Mouse (Mus musculus) lung, embryonic 16.5 days (tissue): Measurements from ENCODE around the gene Tbc1d4. TPM values are rescaled to one million over a fixed set of nuclear protein-coding genes. Genes with fewer than 3 reads are reported as not detected.
"Not testable (repeated sequence)": the region's sequence is repeated elsewhere in the genome, so short reads cannot be mapped to it uniquely, and the experiment has no call there.

Experiments used
- ATAC-seq: fragments of 200-750 bp; cut with Nextera tagmentation; 2 replicates; pipeline ENCODE4 v1.8.0; 2017; ENCODE audit warnings: low read depth, mild to moderate bottlenecking, moderate library complexity
- H3K27ac ChIP-seq: fragments of 300-500 bp; sonication (generic); 2 replicates; pipeline ENCODE4 v1.5.1; 2014; ENCODE audit warnings: mild to moderate bottlenecking, control low read depth, low read length
- H3K27me3 ChIP-seq: fragments of 300-500 bp; sonication (generic); 2 replicates; pipeline ENCODE4 v1.6.1; 2014; ENCODE audit warnings: low read depth, low read length, mixed read lengths; ENCODE audit not compliant: control insufficient read depth, insufficient read depth
- H3K36me3 ChIP-seq: fragments of 300-500 bp; sonication (generic); 2 replicates; pipeline ENCODE4 v1.6.1; 2014; ENCODE audit warnings: low read length; ENCODE audit not compliant: control insufficient read depth, insufficient read depth
- H3K4me1 ChIP-seq: fragments of 300-500 bp; sonication (generic); replicated peaks from 2 replicates; pipeline ENCODE4 v1.6.1; 2014; ENCODE audit warnings: low read length, mixed read lengths; ENCODE audit not compliant: control insufficient read depth, insufficient read depth
- H3K4me2 ChIP-seq: fragments of 300-500 bp; sonication (generic); 2 replicates; pipeline ENCODE4 v1.6.1; 2014; ENCODE audit warnings: low read depth, low read length, control low read depth
- H3K4me3 ChIP-seq: fragments of 300-500 bp; sonication (generic); 2 replicates; pipeline ENCODE4 v1.5.1; 2014; ENCODE audit warnings: mild to moderate bottlenecking, low read length, control low read depth
- H3K9ac ChIP-seq: fragments of 300-500 bp; sonication (generic); 2 replicates; pipeline ENCODE4 v1.6.1; 2014; ENCODE audit warnings: low read length, control low read depth
- H3K9me3 ChIP-seq: fragments of 300-500 bp; sonication (generic); 2 replicates; pipeline ENCODE4 v1.6.1; 2016; ENCODE audit warnings: low read length; ENCODE audit not compliant: control insufficient read depth
- WGBS: fragments of 180-500 bp; shearing (Covaris S2); extraction: QIAGEN DNeasy Blood & Tissue Kit; methylation state at CpG from one replicate; pipeline ENCODE4 v1.1.7; 2014; 5-methylcytosine and 5-hydroxymethylcytosine counted together
- polyA plus RNA-seq: library from polyadenylated mRNA; unstranded; fragments of >200 nt; fragmentation: Nextera tagmentation; extraction: Ambion mirVana; gene quantifications from 2 replicates; pipeline ENCODE4 v1.2.1, GENCODE M21; 2015

Gene Tbc1d4
- polyA plus RNA-seq, 1 experiment from 2014 or later: 12.3 TPM

DNA sequence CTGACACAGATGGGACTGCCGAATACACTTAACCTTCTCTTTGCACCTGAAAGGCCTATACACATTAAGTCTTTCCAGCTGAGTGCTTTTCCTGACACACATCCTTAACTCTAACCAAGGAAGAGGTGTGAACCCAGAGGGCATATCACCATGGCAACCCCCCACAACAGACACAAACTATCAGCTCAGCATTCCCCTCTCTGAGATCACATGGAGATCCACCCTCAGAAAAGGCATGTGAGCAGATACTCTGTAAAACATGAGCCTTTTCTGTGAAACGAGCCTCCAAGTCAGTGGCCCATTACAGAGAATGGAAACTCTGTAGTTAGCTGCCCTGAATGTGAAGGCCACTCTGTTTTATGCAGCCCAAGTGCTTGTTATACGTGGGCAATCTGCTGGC, 6.1 kb downstream of the Tbc1d4 start:
- no peaks in the 10 kb centered on the region for H3K9me3 ChIP-seq
- no peak overlapping the region for H3K9ac ChIP-seq
- ATAC-seq: no peak
- no peaks in the 10 kb centered on the region for H3K36me3 ChIP-seq
- H3K4me1 ChIP-seq: 0 out of 2 replicates have a peak, but pooled peaks cover 4% of the 10 kb centered on the region
- 52% methylated on average over 3 of the region's 3 CpGs for WGBS
- no peaks in the 10 kb centered on the region for H3K27me3 ChIP-seq
- no peak overlapping the region for H3K27ac ChIP-seq
- H3K4me3 ChIP-seq: no peak overlapping the region
- no peak overlapping the region for H3K4me2 ChIP-seq

GRCm38 (mm10) chr14:101597096-101597715, 11.8 kb downstream of the Tbc1d4 start:
- Histone ChIP-seq H3K9ac (no peak overlapping the region), H3K4me1 (no peaks in the 10 kb centered on the region), H3K4me3 (no peak overlapping the region), H3K36me3 (no peaks in the 10 kb centered on the region), H3K27ac (no peak overlapping the region), H3K4me2 (no peak overlapping the region), H3K9me3 (no peaks in the 10 kb centered on the region), H3K27me3 (no peaks in the 10 kb centered on the region)
- WGBS: 91% methylated on average over 10 of the region's 14 CpGs
- no peak for ATAC-seq

GRCm38 (mm10) chr14:101596691-101597090, 12.3 kb downstream of the Tbc1d4 start:
- Histone ChIP-seq H3K9me3 (no peaks in the 10 kb centered on the region), H3K27me3 (no peaks in the 10 kb centered on the region), H3K27ac (no peak overlapping the region)

GRCm38 (mm10) chr14:101595301-101596080, 13.5 kb downstream of the Tbc1d4 start:
- no peaks in the 10 kb centered on the region for H3K4me1 ChIP-seq
- WGBS: 86% methylated on average over 13 of the region's 13 CpGs
- no peak overlapping the region for H3K4me2 ChIP-seq
- H3K36me3 ChIP-seq: no peaks in the 10 kb centered on the region
- ATAC-seq: no peak
- no peak overlapping the region for H3K9ac ChIP-seq
- H3K27me3 ChIP-seq: no peaks in the 10 kb centered on the region
- no peak overlapping the region for H3K27ac ChIP-seq
- H3K4me3 ChIP-seq: no peak overlapping the region
- H3K9me3 ChIP-seq: no peaks in the 10 kb centered on the region

More at GRCm38 (mm10) chr14:101596691-101597090, 12.3 kb downstream of the Tbc1d4 start:
- no peak overlapping the region for H3K9ac ChIP-seq
- no peaks in the 10 kb centered on the region for H3K36me3 ChIP-seq
- no peak for ATAC-seq
- no peaks in the 10 kb centered on the region for H3K4me1 ChIP-seq
- H3K4me3 ChIP-seq: no peak overlapping the region
- H3K4me2 ChIP-seq: no peak overlapping the region
- WGBS: 94% methylated on average over 9 of the region's 9 CpGs

GRCm38 (mm10) chr14:101594001-101594400, 15.0 kb downstream of the Tbc1d4 start:
- Histone ChIP-seq H3K27me3 (no peaks in the 10 kb centered on the region), H3K4me3 (no peak overlapping the region), H3K9me3 (0 out of 2 replicates have a peak, but pooled peaks cover 2% of the 10 kb centered on the region), H3K4me2 (no peak overlapping the region), H3K36me3 (no peaks in the 10 kb centered on the region), H3K4me1 (no peaks in the 10 kb centered on the region), H3K9ac (no peak overlapping the region), H3K27ac (no peak overlapping the region)
- no peak for ATAC-seq
- WGBS: 61% methylated on average over 5 of the region's 5 CpGs

DNA sequence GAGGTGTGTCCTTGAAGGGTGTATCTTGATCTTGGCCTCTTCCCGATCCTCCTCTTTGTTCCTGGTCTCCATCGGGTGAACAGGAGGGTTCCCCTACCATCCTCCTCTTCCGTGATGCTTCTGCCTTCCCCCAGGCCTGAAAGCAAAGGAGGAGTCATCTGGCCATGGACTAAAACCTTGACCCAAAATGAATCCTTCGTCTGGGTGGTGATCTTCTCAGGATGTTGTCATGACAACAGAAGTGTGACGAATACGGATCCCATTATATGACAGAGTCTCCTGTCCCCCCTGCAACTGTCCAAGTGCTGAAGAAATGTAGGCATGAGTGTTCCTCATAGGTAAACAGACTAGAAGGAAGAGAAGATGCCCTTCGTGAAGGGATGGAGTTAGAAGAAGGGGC, 15.7 kb downstream of the Tbc1d4 start:
- Histone ChIP-seq H3K4me1 (no peaks in the 10 kb centered on the region), H3K36me3 (no peaks in the 10 kb centered on the region), H3K4me2 (no peak overlapping the region), H3K27me3 (no peaks in the 10 kb centered on the region), H3K9me3 (0 out of 2 replicates have a peak, but pooled peaks cover 2% of the 10 kb centered on the region), H3K9ac (no peak overlapping the region), H3K27ac (no peak overlapping the region), H3K4me3 (no peak overlapping the region)
- WGBS: 84% methylated on average over 7 of the region's 7 CpGs
- ATAC-seq: no peak

DNA sequence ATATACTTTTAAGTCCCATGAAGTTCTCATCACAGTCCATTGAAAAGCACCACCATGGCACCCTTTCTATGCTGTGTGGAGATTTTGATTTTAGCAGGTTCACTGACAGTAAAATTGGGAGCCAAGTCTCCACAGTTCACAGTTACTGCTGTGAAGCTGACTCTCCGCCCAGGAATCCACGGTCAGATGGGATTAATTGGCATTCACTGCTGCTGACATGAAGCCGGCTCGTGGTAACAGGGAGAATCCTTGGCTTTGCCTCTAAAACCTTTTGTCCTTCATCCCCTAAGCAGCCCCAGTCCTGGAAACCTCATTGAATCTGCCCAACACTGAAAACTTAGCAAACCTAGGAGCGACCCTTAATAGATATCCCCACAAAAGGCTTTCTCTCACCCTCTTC, 17.9 kb downstream of the Tbc1d4 start:
- no peak overlapping the region for H3K27ac ChIP-seq
- H3K36me3 ChIP-seq: no peaks in the 10 kb centered on the region
- H3K4me1 ChIP-seq: 0 out of 2 replicates have a peak, but pooled peaks cover 2% of the 10 kb centered on the region
- no peak overlapping the region for H3K4me3 ChIP-seq
- H3K9ac ChIP-seq: no peak overlapping the region
- H3K4me2 ChIP-seq: no peak overlapping the region
- no peaks in the 10 kb centered on the region for H3K27me3 ChIP-seq
- WGBS: 76% methylated on average over 5 of the region's 5 CpGs
- H3K9me3 ChIP-seq: 0 out of 2 replicates have a peak, but pooled peaks cover 2% of the 10 kb centered on the region
- no peak for ATAC-seq

- H3K4me2 ChIP-seq, H3K9ac ChIP-seq, H3K27ac ChIP-seq, H3K4me1 ChIP-seq, H3K27me3 ChIP-seq, H3K36me3 ChIP-seq, H3K9me3 ChIP-seq, H3K4me3 ChIP-seq: not testable (repeated sequence)
- ATAC-seq: peak; percentile 61; the same call in 1 of the 2 replicates
- 62% methylated on average over 2 of the region's 4 CpGs for WGBS
Observed at GRCm38 (mm10) chr14:101588209-101588991, 20.6 kb downstream of the Tbc1d4 start.
